Mouse (Mus musculus) C2C12 (cell line): Measurements from ENCODE around the gene Gm28043.

Source experiments
- CEBPB ChIP-seq: IDR thresholded peaks from one replicate; pipeline ENCODE4 v1.6.1; 2011; ENCODE audit warnings: low read depth, mild to moderate bottlenecking, control low read depth, moderate library complexity
- CTCF ChIP-seq: IDR thresholded peaks from one replicate; pipeline ENCODE4 v1.5.1; 2011; ENCODE audit not compliant: control insufficient read depth, insufficient read depth, insufficient read length
- FOSL1 ChIP-seq: IDR thresholded peaks from one replicate; pipeline ENCODE4 v1.8.0; 2011; ENCODE audit warnings: mild to moderate bottlenecking, low read length; ENCODE audit not compliant: poor library complexity, insufficient read depth, severe bottlenecking
- MAX ChIP-seq: IDR thresholded peaks from one replicate; pipeline ENCODE4 v1.6.1; 2011; ENCODE audit warnings: mild to moderate bottlenecking, control low read depth
- MYOD1 ChIP-seq: IDR thresholded peaks from one replicate; pipeline ENCODE4 v1.6.1; 2011; ENCODE audit warnings: low read depth; ENCODE audit not compliant: control insufficient read depth, insufficient read length
- MYOG ChIP-seq: IDR thresholded peaks from one replicate; pipeline ENCODE4 v1.6.1; 2011; ENCODE audit not compliant: control insufficient read depth, insufficient read length; ENCODE audit errors: extremely low read depth
- USF1 ChIP-seq: IDR thresholded peaks from one replicate; pipeline ENCODE4 v1.6.1; 2011; ENCODE audit warnings: low read depth, mild to moderate bottlenecking, control low read depth, moderate library complexity

GRCm38 (mm10) chr17:29660076-29660761 lies 45.5 kb downstream of the Gm28043 start, which contains the start of gene Cmtr1:
- no peak for TF ChIP-seq CTCF
- TF ChIP-seq MYOG = no peak
- TF ChIP-seq USF1 = no peak
- TF ChIP-seq MAX = peak; percentile 32
- TF ChIP-seq CEBPB = no peak
- no peak for TF ChIP-seq MYOD1
- TF ChIP-seq FOSL1 = no peak
